Mouse (Mus musculus) G1E (cell line): ENCODE measurements at regions not wholly inside any gene's neighbourhood (a gene's known extent, or its start where the extent isn't known, plus 50 kb on each side); places are given as distances from the start of the nearest gene placed in this dataset.
A peak's percentile ranks its signal among the peaks of the same experiment; 100 is the strongest.

Experiments used
- ATAC-seq: 2 replicates; pipeline ENCODE4 v1.8.0; 2016; ENCODE audit warnings: mild to moderate bottlenecking; ENCODE audit not compliant: insufficient number of reproducible peaks, poor library complexity, low FRiP score, severe bottlenecking; ENCODE audit errors: extremely low read depth
- DNase-seq: peaks from one replicate; pipeline ENCODE4 v3.0.0; 2012; ENCODE audit warnings: low spot score
- H3K27me3 ChIP-seq: 2 replicates; pipeline ENCODE4 v1.6.1; 2012; ENCODE audit warnings: mild to moderate bottlenecking, low read length, inconsistent platforms; ENCODE audit not compliant: insufficient read depth
- H3K36me3 ChIP-seq: replicated peaks from 2 replicates; pipeline ENCODE3; 2012; ENCODE audit warnings: mild to moderate bottlenecking, inconsistent platforms
- H3K4me1 ChIP-seq: 2 replicates; pipeline ENCODE4 v1.6.1; 2012; ENCODE audit warnings: low read depth, low read length, inconsistent platforms, mixed read lengths; ENCODE audit not compliant: insufficient read depth
- H3K4me3 ChIP-seq: 2 replicates; pipeline ENCODE4 v1.5.1; 2012; ENCODE audit warnings: low read depth, mild to moderate bottlenecking, inconsistent platforms, low read length, moderate library complexity, mixed read lengths
- H3K9me3 ChIP-seq: replicated peaks from 2 replicates; pipeline ENCODE4 v1.6.1; 2012; ENCODE audit warnings: inconsistent platforms
- CTCF ChIP-seq: IDR thresholded peaks from 2 replicates; pipeline ENCODE4 v1.5.1; 2012; ENCODE audit warnings: low read depth, low read length, inconsistent platforms, mixed read lengths
- GATA1 ChIP-seq: IDR thresholded peaks from 2 replicates; pipeline ENCODE4 v1.6.1; 2012; ENCODE audit warnings: borderline replicate concordance, low read length, inconsistent platforms, mixed read lengths
- GATA2 ChIP-seq: IDR thresholded peaks from 2 replicates; pipeline ENCODE4 v1.6.1; 2012; ENCODE audit warnings: low read depth, low read length, inconsistent platforms, borderline replicate concordance
- POLR2AphosphoS5 ChIP-seq: IDR thresholded peaks from 2 replicates; pipeline ENCODE4 v1.6.1; 2012; ENCODE audit warnings: low read depth, low read length, inconsistent platforms; ENCODE audit not compliant: insufficient replicate concordance
- TAL1 ChIP-seq: conservative IDR thresholded peaks from 2 replicates; pipeline ENCODE4 v1.6.1; 2012; ENCODE audit warnings: low read depth, low read length, inconsistent platforms, mixed read lengths

GRCm38 (mm10) chr14:97045321-97045720 lies 526.4 kb upstream of the Klhl1 start:
- Histone ChIP-seq H3K9me3 (no peaks in the 10 kb centered on the region), H3K4me1 (no peaks in the 10 kb centered on the region), H3K4me3 (no peak overlapping the region), H3K36me3 (no peaks in the 10 kb centered on the region), H3K27me3 (no peaks in the 10 kb centered on the region)
- DNase-seq (no peak), ATAC-seq (0 out of 2 replicates have a peak, but pooled peaks have one; percentile 35)
- no peak for TF ChIP-seq GATA1
- no peak for TF ChIP-seq CTCF
- TF ChIP-seq POLR2AphosphoS5: no peak
- no peak for TF ChIP-seq GATA2
- no peak for TF ChIP-seq TAL1

GRCm38 (mm10) chr14:97039850-97040249 lies 520.9 kb upstream of the Klhl1 start:
- Histone ChIP-seq H3K27me3 (no peaks in the 10 kb centered on the region), H3K4me1 (no peaks in the 10 kb centered on the region), H3K36me3 (no peaks in the 10 kb centered on the region), H3K4me3 (no peak overlapping the region), H3K9me3 (no peaks in the 10 kb centered on the region)
- ATAC-seq (peak; percentile 38; the same call in 1 of the 2 replicates), DNase-seq (no peak)
- TF ChIP-seq CTCF (no peak), POLR2AphosphoS5 (no peak), TAL1 (no peak), GATA2 (no peak), GATA1 (no peak)

- H3K4me3 ChIP-seq: no peak overlapping the region
- no peaks in the 10 kb centered on the region for H3K27me3 ChIP-seq
- TF ChIP-seq GATA1 (no peak), CTCF (no peak), POLR2AphosphoS5 (no peak), GATA2 (no peak), TAL1 (no peak)
- DNase-seq: no peak
- ATAC-seq: peak; percentile 58
- no peaks in the 10 kb centered on the region; the same call in 1 of the 2 replicates for H3K9me3 ChIP-seq
- no peaks in the 10 kb centered on the region for H3K4me1 ChIP-seq
- H3K36me3 ChIP-seq: no peaks in the 10 kb centered on the region
These were observed 509.6 kb upstream of the Klhl1 start for GRCm38 (mm10) chr14:97028528-97028927.

GRCm38 (mm10) chr14:97006294-97006693 lies 487.4 kb upstream of the Klhl1 start:
- Histone ChIP-seq H3K9me3 (peaks cover 3% of the 10 kb centered on the region; the same call in 1 of the 2 replicates), H3K4me1 (no peaks in the 10 kb centered on the region), H3K4me3 (no peak overlapping the region), H3K27me3 (no peaks in the 10 kb centered on the region), H3K36me3 (no peaks in the 10 kb centered on the region)
- ATAC-seq (no peak), DNase-seq (no peak)
- TF ChIP-seq POLR2AphosphoS5 (no peak), CTCF (no peak), GATA1 (no peak), GATA2 (no peak), TAL1 (no peak)

DNA sequence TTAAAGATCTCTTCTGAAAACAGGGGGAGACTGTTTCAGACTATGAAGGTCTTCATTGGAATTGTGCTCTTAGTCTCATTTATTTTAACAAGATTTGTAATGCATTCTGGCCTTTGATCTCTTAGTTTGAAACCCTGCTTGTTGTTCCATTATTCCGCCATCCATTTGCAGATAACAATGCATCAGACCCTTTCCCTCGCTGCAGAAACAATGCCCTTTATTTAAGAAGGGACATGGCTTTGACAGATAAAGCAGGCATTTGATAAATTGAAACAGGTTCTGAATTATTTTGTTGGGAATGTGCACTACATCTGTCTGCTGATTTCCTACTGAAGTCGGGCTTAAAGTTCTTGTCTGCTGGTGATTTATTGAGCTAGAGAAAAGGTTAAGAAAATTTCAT lies 476.2 kb upstream of the Klhl1 start:
- Histone ChIP-seq H3K4me1 (no peaks in the 10 kb centered on the region), H3K4me3 (no peak overlapping the region), H3K27me3 (no peaks in the 10 kb centered on the region), H3K9me3 (no peaks in the 10 kb centered on the region), H3K36me3 (no peaks in the 10 kb centered on the region)
- ATAC-seq (no peak), DNase-seq (no peak)
- TF ChIP-seq POLR2AphosphoS5: no peak
- no peak for TF ChIP-seq CTCF
- TF ChIP-seq GATA1: no peak
- no peak for TF ChIP-seq GATA2
- no peak for TF ChIP-seq TAL1

GRCm38 (mm10) chr14:96990542-96991162 lies 471.8 kb upstream of the Klhl1 start:
- ATAC-seq (peak; percentile 91), DNase-seq (no peak)
- H3K27me3 ChIP-seq: no peaks in the 10 kb centered on the region
- H3K4me3 ChIP-seq: no peak overlapping the region
- no peaks in the 10 kb centered on the region for H3K9me3 ChIP-seq
- H3K36me3 ChIP-seq: no peaks in the 10 kb centered on the region
- TF ChIP-seq GATA1 (no peak), TAL1 (no peak), GATA2 (no peak), CTCF (no peak), POLR2AphosphoS5 (no peak)
- no peaks in the 10 kb centered on the region for H3K4me1 ChIP-seq
